Mouse (Mus musculus): ENCODE results near the gene C5ar2. TPM values are rescaled to one million over a fixed set of nuclear protein-coding genes. Genes with fewer than 3 reads are reported as not detected.

C5ar2 gene
- polyA plus RNA-seq, 2 experiments, result 0.15 TPM; not detected in 1

GRCm38 (mm10) chr7:16265856-16266255, 21.9 kb upstream of the C5ar2 start:
- ATAC-seq (ENCODE audit: low FRiP score, low read depth) (no peak), DNase-seq (ENCODE audit: low spot score) (no peak)
- Histone ChIP-seq H3K27me3 (ENCODE audit: control insufficient read depth, insufficient read depth, low read length) (no peaks in the 10 kb centered on the region), H3K4me3 (replicated peaks; ENCODE audit: low read length) (no peak overlapping the region), H3K4me1 (ENCODE audit: control insufficient read depth, insufficient read depth, low read length) (no peaks in the 10 kb centered on the region), H3K27ac (replicated peaks; ENCODE audit: low read depth, low read length) (no peak overlapping the region), H3K9ac (ENCODE audit: low read depth, low read length, severe bottlenecking) (no peak overlapping the region), H3K4me2 (replicated peaks; ENCODE audit: low read depth, low read length, severe bottlenecking) (no peak overlapping the region), H3K9me3 (ENCODE audit: control insufficient read depth, low read length) (peaks cover 9% of the 10 kb centered on the region), H3K36me3 (ENCODE audit: control insufficient read depth, insufficient read depth, low read length) (no peaks in the 10 kb centered on the region)
- no peak for TF ChIP-seq POLR2A (IDR thresholded peaks at IDR 0.05; ENCODE audit: borderline replicate concordance, extremely low read depth, insufficient read depth, insufficient read length)
- WGBS, result 84% methylated on average over 11 of the region's 11 CpGs

GRCm38 (mm10) chr7:16263843-16264242, 19.9 kb upstream of the C5ar2 start:
- peaks cover 9% of the 10 kb centered on the region for H3K9me3 ChIP-seq (ENCODE audit: control insufficient read depth, low read length)
- no peaks in the 10 kb centered on the region for H3K36me3 ChIP-seq (ENCODE audit: control insufficient read depth, insufficient read depth, low read length)
- H3K9ac ChIP-seq (ENCODE audit: low read depth, low read length, severe bottlenecking), result no peak overlapping the region
- no peaks in the 10 kb centered on the region for H3K4me1 ChIP-seq (ENCODE audit: control insufficient read depth, insufficient read depth, low read length)
- no peak overlapping the region for H3K27ac ChIP-seq (replicated peaks; ENCODE audit: low read depth, low read length)
- DNase-seq (ENCODE audit: low spot score) (no peak), ATAC-seq (ENCODE audit: low FRiP score, low read depth) (no peak)
- 80% methylated on average over 5 of the region's 5 CpGs for WGBS
- no peak overlapping the region for H3K4me3 ChIP-seq (replicated peaks; ENCODE audit: low read length)
- H3K4me2 ChIP-seq (replicated peaks; ENCODE audit: low read depth, low read length, severe bottlenecking), result no peak overlapping the region
- no peaks in the 10 kb centered on the region for H3K27me3 ChIP-seq (ENCODE audit: control insufficient read depth, insufficient read depth, low read length)
- TF ChIP-seq POLR2A (IDR thresholded peaks at IDR 0.05; ENCODE audit: borderline replicate concordance, extremely low read depth, insufficient read depth, insufficient read length), result no peak

DNA sequence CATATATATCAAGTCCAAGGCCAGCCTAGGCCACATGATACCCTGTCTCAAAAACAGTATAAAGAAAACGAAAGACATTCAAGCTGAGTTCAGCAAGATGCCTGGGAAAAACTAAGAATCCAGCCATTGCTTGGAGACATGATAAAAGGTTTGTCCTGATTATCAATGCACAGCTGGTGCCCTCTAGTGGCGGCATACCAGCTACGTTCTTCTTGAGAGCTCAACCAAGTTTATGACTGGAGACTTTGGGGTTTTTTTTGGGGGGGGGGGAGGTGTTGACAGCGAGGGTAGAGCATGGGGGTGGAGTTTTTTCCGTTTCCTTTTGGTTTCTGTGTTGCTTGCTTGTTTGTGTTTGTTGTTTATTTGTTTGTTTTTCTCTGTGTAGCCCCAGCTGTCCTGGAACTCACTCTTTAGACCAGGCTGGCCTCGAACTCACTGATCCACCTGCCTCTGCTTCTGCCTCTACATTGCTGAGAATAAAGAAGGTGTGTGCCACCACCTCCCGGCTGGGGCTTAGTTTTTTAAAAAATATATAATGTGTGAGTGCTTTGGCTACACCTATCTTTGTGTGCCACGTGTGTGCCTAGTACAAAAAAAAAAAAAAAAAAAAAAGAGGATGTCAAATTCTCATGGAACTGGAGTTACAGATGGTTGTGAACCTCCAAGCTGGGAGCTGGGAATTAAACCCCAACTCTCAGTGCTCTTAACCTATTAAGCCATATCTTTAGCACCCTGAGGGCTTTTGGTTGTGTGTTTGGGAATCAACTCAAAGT, 19.2 kb upstream of the C5ar2 start:
- TF ChIP-seq POLR2A (IDR thresholded peaks at IDR 0.05; ENCODE audit: borderline replicate concordance, extremely low read depth, insufficient read depth, insufficient read length), result no peak
- Histone ChIP-seq H3K9ac (ENCODE audit: low read depth, low read length, severe bottlenecking) (no peak overlapping the region), H3K4me2 (replicated peaks; ENCODE audit: low read depth, low read length, severe bottlenecking) (no peak overlapping the region), H3K4me3 (replicated peaks; ENCODE audit: low read length) (no peak overlapping the region), H3K36me3 (ENCODE audit: control insufficient read depth, insufficient read depth, low read length) (no peaks in the 10 kb centered on the region), H3K9me3 (ENCODE audit: control insufficient read depth, low read length) (peaks cover 9% of the 10 kb centered on the region), H3K27me3 (ENCODE audit: control insufficient read depth, insufficient read depth, low read length) (no peaks in the 10 kb centered on the region), H3K27ac (replicated peaks; ENCODE audit: low read depth, low read length) (no peak overlapping the region), H3K4me1 (ENCODE audit: control insufficient read depth, insufficient read depth, low read length) (no peaks in the 10 kb centered on the region)
- DNase-seq (ENCODE audit: low spot score) (peak; percentile 81), ATAC-seq (ENCODE audit: low FRiP score, low read depth) (no peak)
- 28% methylated on average over 8 of the region's 8 CpGs for WGBS

DNA sequence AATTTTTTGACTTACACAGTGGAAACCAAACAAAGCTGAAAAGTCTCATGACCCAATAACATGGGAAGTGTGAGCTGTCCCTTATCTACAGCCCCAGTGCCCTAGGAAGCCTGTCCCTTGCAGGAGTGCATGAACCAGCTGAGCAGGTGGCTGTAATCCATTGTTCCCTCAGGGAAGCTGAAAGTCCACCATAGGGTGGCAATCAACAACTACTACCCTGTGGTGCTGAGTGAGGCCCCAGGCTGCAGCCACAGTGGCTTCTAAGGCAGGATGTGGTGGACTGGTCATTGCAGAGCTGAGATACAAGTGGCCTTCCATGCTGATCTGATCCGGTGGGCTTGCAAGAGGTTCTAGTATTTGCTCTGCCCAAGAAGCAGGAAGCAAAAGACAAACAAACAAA, 17.1 kb upstream of the C5ar2 start:
- Histone ChIP-seq H3K4me2 (replicated peaks; ENCODE audit: low read depth, low read length, severe bottlenecking) (no peak overlapping the region), H3K27me3 (ENCODE audit: control insufficient read depth, insufficient read depth, low read length) (no peaks in the 10 kb centered on the region), H3K9ac (ENCODE audit: low read depth, low read length, severe bottlenecking) (no peak overlapping the region), H3K36me3 (ENCODE audit: control insufficient read depth, insufficient read depth, low read length) (no peaks in the 10 kb centered on the region), H3K4me1 (ENCODE audit: control insufficient read depth, insufficient read depth, low read length) (no peaks in the 10 kb centered on the region), H3K9me3 (ENCODE audit: control insufficient read depth, low read length) (peaks cover 9% of the 10 kb centered on the region), H3K27ac (replicated peaks; ENCODE audit: low read depth, low read length) (no peak overlapping the region), H3K4me3 (replicated peaks; ENCODE audit: low read length) (no peak overlapping the region)
- DNase-seq (ENCODE audit: low spot score), result no peak
- TF ChIP-seq POLR2A (IDR thresholded peaks at IDR 0.05; ENCODE audit: borderline replicate concordance, extremely low read depth, insufficient read depth, insufficient read length), result no peak
- no peak for ATAC-seq (ENCODE audit: low FRiP score, low read depth)
- WGBS, result 81% methylated on average over 1 of the region's 1 CpGs

GRCm38 (mm10) chr7:16259110-16259590, 15.2 kb upstream of the C5ar2 start, which contains the start of gene C5ar1:
C5ar1 (minus strand) TSS chr7:16259540.
- WGBS, result 82% methylated on average over 5 of the region's 5 CpGs
- no peak within 1 kb of the TSS for H3K9ac ChIP-seq (ENCODE audit: low read depth, low read length, severe bottlenecking)

More at GRCm38 (mm10) chr7:16259110-16259590, 15.2 kb upstream of the C5ar2 start, which contains the start of gene C5ar1:
- Histone ChIP-seq H3K9me3 (ENCODE audit: control insufficient read depth, low read length) (no peaks in the 10 kb centered on the region), H3K27ac (replicated peaks; ENCODE audit: low read depth, low read length) (no peak within 1 kb of the TSS), H3K27me3 (ENCODE audit: control insufficient read depth, insufficient read depth, low read length) (no peaks in the 10 kb centered on the region), H3K4me1 (ENCODE audit: control insufficient read depth, insufficient read depth, low read length) (no peaks in the 10 kb centered on the region), H3K36me3 (ENCODE audit: control insufficient read depth, insufficient read depth, low read length) (no peaks in the 10 kb centered on the region), H3K4me3 (replicated peaks; ENCODE audit: low read length) (no peak within 1 kb of the TSS), H3K4me2 (replicated peaks; ENCODE audit: low read depth, low read length, severe bottlenecking) (no peak within 1 kb of the TSS)
- DNase-seq (ENCODE audit: low spot score) (no peak), ATAC-seq (ENCODE audit: low FRiP score, low read depth) (no peak)
- no peak for TF ChIP-seq POLR2A (IDR thresholded peaks at IDR 0.05; ENCODE audit: borderline replicate concordance, extremely low read depth, insufficient read depth, insufficient read length)

Data from limb, embryonic 14.5 days (tissue).